Mouse (Mus musculus) neural tube, embryonic 14.5 days (tissue): Measurements from ENCODE around the gene Mctp1. TPM values are rescaled to one million over a fixed set of nuclear protein-coding genes. Genes with fewer than 3 reads are reported as not detected.

Experiments
- ATAC-seq: fragments of 200-750 bp; cut with Nextera tagmentation; 2 replicates; pipeline ENCODE4 v1.8.0; 2017; ENCODE audit warnings: low read depth, mild to moderate bottlenecking, moderate TSS enrichment, moderate library complexity
- H3K27ac ChIP-seq: fragments of 300-500 bp; sonication (generic); 2 replicates; pipeline ENCODE4 v1.5.1; 2014; ENCODE audit warnings: low read depth, mild to moderate bottlenecking, control low read depth, low read length, moderate library complexity, mixed read lengths
- H3K27me3 ChIP-seq: fragments of 300-500 bp; sonication (generic); 2 replicates; pipeline ENCODE4 v1.6.1; 2014; ENCODE audit warnings: low read length; ENCODE audit not compliant: control insufficient read depth, insufficient read depth
- H3K36me3 ChIP-seq: fragments of 300-500 bp; sonication (generic); 2 replicates; pipeline ENCODE4 v1.6.1; 2014; ENCODE audit warnings: low read length, mixed read lengths; ENCODE audit not compliant: control insufficient read depth, insufficient read depth
- H3K4me1 ChIP-seq: fragments of 300-500 bp; sonication (generic); 2 replicates; pipeline ENCODE4 v1.6.1; 2014; ENCODE audit warnings: low read length; ENCODE audit not compliant: control insufficient read depth, insufficient read depth
- H3K4me2 ChIP-seq: fragments of 300-500 bp; sonication (generic); 2 replicates; pipeline ENCODE4 v1.6.1; 2014; ENCODE audit warnings: mild to moderate bottlenecking, low read depth, low read length, control low read depth
- H3K4me3 ChIP-seq: fragments of 300-500 bp; sonication (generic); 2 replicates; pipeline ENCODE4 v1.5.1; 2014; ENCODE audit warnings: low read depth, low read length, control low read depth, mixed read lengths
- H3K9ac ChIP-seq: fragments of 300-500 bp; sonication (generic); replicated peaks from 2 replicates; pipeline ENCODE4 v1.6.1; 2014; ENCODE audit warnings: low read depth, mild to moderate bottlenecking, control low read depth, low read length, mixed read lengths
- H3K9me3 ChIP-seq: fragments of 300-500 bp; sonication (generic); 2 replicates; pipeline ENCODE4 v1.6.1; 2016; ENCODE audit warnings: low read length; ENCODE audit not compliant: control insufficient read depth
- WGBS: fragments of 180-500 bp; shearing (Covaris S2); extraction: QIAGEN DNeasy Blood & Tissue Kit; methylation state at CpG from one replicate; pipeline ENCODE4 v1.1.7; 2014; 5-methylcytosine and 5-hydroxymethylcytosine counted together
- polyA plus RNA-seq: library from polyadenylated mRNA; unstranded; fragments of >200 nt; fragmentation: Nextera tagmentation; extraction: Ambion mirVana; gene quantifications from 2 replicates; pipeline ENCODE4 v1.2.1, GENCODE M21; 2014

Mctp1 gene
- polyA plus RNA-seq, 1 experiment from 2014 or later = 2.2 TPM

DNA sequence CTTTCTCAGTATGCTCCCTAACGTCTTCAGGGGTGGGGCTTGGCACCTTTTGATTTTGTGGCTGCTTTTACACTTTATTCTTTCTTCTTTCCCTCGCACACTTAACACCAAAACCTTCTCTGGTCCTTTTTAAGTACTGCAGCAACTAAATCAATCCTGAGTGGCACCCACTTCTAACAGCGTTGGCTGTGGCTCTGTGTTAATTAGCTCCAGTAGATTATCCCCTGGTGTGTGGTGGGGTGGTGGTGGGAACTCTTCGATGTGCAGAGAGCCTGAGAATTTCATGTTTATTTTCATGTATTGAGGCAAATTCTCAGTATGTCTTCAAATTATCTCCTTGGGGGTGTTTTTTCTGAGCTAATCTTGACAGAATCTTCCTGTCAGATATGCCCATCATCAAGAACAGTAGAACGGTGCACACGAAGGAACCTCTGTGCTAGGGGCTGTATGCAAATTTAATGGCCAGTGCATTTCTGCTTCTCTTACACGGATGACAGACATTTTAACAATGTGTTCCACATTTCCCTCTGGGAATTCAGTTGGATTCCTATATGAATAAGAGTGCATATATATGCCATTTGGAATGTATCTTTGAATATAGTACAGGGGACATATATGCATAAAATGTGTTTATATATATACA is 466.2 kb downstream of the Mctp1 start:
- no peaks in the 10 kb centered on the region for H3K4me1 ChIP-seq
- no peak overlapping the region for H3K4me2 ChIP-seq
- H3K36me3 ChIP-seq = no peaks in the 10 kb centered on the region
- no peak for ATAC-seq
- no peak overlapping the region for H3K4me3 ChIP-seq
- H3K27ac ChIP-seq = no peak overlapping the region
- no peaks in the 10 kb centered on the region for H3K9me3 ChIP-seq
- 29% methylated on average over 7 of the region's 7 CpGs for WGBS
- no peak overlapping the region for H3K9ac ChIP-seq
- H3K27me3 ChIP-seq = no peaks in the 10 kb centered on the region

DNA sequence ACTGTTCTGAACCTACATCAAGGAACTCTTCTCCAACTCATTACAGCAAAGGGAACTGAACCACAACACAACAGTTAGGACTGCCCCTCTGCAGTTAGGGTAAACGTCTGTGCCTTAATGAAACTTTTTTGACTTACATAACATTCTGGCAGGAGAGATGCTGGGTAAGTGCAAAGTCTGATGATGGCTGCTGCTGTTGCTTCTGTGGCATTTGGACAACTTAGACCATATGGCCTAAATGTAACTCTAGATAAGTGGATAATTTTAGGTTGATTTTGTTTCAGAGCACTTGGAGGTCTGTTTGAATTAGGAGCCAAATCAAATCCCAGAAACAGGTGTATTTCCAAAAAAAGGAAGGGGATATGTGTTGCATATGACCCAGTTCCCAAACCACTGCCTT is 470.0 kb downstream of the Mctp1 start:
- H3K4me2 ChIP-seq = no peak overlapping the region
- ATAC-seq = no peak

DNA sequence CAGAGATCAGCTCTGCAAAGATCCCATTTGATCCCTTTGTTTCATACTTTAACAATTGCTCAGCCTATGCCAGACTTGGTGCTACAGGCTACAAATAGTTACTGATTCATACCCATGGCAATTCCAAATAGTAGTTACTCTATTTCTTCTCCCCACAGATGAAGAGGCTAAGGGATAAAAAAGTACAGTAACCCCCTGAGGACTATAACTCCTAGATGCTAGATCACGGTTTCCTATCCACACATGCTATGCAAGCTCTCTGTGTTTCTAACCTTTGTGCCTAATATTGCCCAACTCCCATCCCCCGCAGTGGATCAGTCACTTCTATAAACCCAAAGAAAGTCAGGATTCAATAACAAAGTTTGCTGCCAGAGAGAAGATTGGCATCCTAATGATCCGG is 470.7 kb downstream of the Mctp1 start:
- no peaks in the 10 kb centered on the region for H3K9me3 ChIP-seq
- no peak overlapping the region for H3K4me3 ChIP-seq
- H3K4me2 ChIP-seq = no peak overlapping the region
- H3K27me3 ChIP-seq = no peaks in the 10 kb centered on the region
- H3K27ac ChIP-seq = no peak overlapping the region
- H3K9ac ChIP-seq = no peak overlapping the region
- no peaks in the 10 kb centered on the region for H3K4me1 ChIP-seq
- WGBS = 83% methylated on average over 3 of the region's 3 CpGs
- no peaks in the 10 kb centered on the region for H3K36me3 ChIP-seq
- no peak for ATAC-seq

More for the DNA sequence above, 470.0 kb downstream of the Mctp1 start:
- Histone ChIP-seq H3K36me3 (no peaks in the 10 kb centered on the region), H3K4me3 (no peak overlapping the region), H3K9me3 (no peaks in the 10 kb centered on the region), H3K27me3 (no peaks in the 10 kb centered on the region), H3K4me1 (no peaks in the 10 kb centered on the region), H3K27ac (no peak overlapping the region), H3K9ac (no peak overlapping the region)
- WGBS = 73% methylated on average over 1 of the region's 1 CpGs

DNA sequence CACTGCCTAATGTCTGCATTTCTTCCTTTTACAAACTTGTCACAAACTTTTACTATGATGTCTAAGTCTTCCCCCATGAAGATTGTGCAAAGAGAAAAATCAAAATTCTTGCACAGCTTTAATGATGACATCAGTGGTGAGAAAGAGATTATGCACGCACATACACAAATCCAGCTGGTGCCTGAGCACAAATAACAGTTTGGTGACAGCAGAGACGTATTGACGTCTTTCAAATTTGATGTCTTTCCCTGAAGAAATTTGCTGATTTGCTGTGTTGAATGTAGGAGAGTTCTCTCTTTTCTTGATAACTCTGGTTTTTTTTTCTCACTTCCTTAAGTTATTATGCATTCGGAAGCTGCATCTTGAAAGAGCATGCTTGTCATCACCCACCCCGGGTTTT is 472.7 kb downstream of the Mctp1 start:
- ATAC-seq = no peak
- Histone ChIP-seq H3K27ac (no peak overlapping the region), H3K4me2 (no peak overlapping the region), H3K9me3 (no peaks in the 10 kb centered on the region), H3K27me3 (no peaks in the 10 kb centered on the region), H3K9ac (no peak overlapping the region), H3K4me3 (no peak overlapping the region), H3K4me1 (no peaks in the 10 kb centered on the region), H3K36me3 (no peaks in the 10 kb centered on the region)
- 48% methylated on average over 5 of the region's 5 CpGs for WGBS

DNA sequence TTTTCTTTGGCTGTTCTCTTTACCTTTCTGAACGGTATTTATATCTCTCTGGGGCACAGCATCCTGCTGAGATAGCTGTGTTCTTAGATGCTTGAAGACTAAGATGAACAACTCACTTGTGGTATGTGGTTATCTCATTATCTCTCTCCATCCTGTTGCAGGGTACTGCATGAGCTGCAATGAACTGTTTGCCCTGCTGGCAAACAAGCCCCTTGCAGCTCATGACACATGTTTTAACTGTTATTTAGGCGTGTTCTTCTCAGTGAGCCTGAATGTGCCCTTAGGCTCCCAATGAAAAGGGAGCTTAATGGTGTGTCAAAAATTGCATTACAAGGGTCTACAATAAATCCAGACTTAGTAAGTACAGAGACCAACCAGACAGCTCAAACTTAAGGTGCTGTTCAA is 473.7 kb downstream of the Mctp1 start:
- WGBS = 4% methylated on average over 2 of the region's 2 CpGs

DNA sequence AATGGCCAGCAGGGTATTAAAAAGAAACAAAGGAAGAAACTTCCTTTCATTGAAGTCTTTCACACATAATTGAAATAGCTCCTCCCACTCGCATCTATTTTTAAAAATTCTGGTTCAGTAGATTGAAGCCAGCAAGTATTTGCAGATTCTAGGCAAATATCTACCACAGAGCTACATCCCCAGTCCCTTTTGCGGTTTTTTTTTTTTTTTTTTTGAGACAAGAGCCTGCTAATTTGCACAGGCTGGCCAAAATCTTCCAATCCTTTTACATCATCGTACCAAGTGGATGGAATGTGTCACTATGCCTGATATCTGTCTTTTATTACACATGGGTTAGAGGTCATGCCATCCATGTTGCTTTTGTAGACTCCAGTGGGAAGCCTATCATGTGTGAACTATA is 486.0 kb downstream of the Mctp1 start:
- no peak for ATAC-seq
- no peak overlapping the region for H3K9ac ChIP-seq
- H3K4me2 ChIP-seq = no peak overlapping the region
- no peaks in the 10 kb centered on the region for H3K27me3 ChIP-seq
- H3K36me3 ChIP-seq = no peaks in the 10 kb centered on the region
- 89% methylated on average over 3 of the region's 3 CpGs for WGBS
- no peaks in the 10 kb centered on the region for H3K9me3 ChIP-seq
- no peak overlapping the region for H3K27ac ChIP-seq
- H3K4me1 ChIP-seq = no peaks in the 10 kb centered on the region
- H3K4me3 ChIP-seq = no peak overlapping the region

More for the DNA sequence above, 473.7 kb downstream of the Mctp1 start:
- H3K27ac ChIP-seq = no peak overlapping the region
- H3K9me3 ChIP-seq = no peaks in the 10 kb centered on the region
- no peaks in the 10 kb centered on the region for H3K4me1 ChIP-seq
- H3K27me3 ChIP-seq = no peaks in the 10 kb centered on the region
- no peak overlapping the region for H3K4me2 ChIP-seq
- no peaks in the 10 kb centered on the region for H3K36me3 ChIP-seq
- no peak overlapping the region for H3K9ac ChIP-seq
- peak; percentile 85 for ATAC-seq
- no peak overlapping the region for H3K4me3 ChIP-seq

DNA sequence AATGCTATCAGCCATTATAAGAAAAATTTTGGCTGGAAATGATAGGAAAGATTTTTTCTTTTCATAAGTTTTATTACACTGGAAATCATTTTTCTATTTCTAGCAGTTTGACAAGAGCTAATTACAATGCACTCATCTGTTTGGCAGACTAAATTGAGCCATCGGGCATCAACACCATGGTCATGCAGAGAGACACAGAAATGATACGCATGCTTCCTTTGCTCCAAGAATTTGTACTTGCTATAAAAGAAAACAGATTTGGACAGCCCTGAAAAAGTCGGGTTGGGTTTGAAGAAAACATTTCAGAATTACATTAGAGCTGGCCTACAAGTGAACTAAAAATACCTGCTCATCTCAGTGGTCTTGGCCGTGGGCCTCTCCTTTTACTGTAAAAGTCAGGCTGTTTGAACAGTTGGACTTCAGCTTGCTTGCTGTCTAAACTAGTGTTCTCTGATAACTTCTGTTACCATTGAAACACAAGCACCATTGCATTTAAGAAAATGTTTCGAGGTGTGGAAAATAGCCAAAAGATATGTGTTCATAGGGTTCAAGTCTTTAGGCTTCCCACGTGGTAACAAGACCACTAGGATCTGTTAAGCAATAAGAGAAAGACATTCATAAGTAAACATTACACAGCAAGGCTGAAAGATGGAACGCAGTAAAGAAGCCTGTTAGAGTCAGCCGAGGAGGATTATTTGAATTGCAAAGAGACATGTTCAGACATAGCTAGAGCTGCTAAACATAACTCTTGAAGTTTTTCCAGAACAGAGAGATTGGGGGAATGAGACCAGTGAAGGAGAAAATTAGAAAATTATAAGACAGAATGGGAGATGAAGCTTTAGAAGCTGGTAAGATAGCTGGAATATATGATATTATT is 493.8 kb downstream of the Mctp1 start:
- Histone ChIP-seq H3K4me3 (no peak overlapping the region), H3K27me3 (no peaks in the 10 kb centered on the region), H3K9me3 (no peaks in the 10 kb centered on the region), H3K4me2 (no peak overlapping the region), H3K36me3 (no peaks in the 10 kb centered on the region), H3K4me1 (no peaks in the 10 kb centered on the region), H3K27ac (no peak overlapping the region), H3K9ac (no peak overlapping the region)
- 77% methylated on average over 8 of the region's 8 CpGs for WGBS
- no peak for ATAC-seq

DNA sequence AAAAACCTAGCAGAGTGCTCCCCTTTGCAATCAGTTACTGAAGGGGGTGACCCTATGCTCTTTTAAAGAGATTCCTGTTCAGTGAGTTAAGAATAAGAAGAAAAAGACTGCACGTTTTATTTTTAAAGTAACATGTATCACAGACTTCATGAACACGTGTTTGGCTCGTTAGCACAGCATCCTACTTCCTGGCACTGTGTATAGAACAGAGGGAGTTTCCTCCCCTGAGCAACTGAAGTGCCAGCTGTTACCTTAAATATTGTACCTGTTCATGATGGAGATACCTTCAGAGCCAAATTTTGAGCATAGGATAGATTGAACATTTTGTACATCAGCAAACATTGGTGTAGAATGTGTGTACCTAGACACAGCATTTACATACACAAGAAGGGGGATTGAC is 494.7 kb downstream of the Mctp1 start:
- H3K4me1 ChIP-seq = no peaks in the 10 kb centered on the region
- no peak for ATAC-seq
- no peak overlapping the region for H3K4me2 ChIP-seq
- no peaks in the 10 kb centered on the region for H3K27me3 ChIP-seq
- 73% methylated on average over 3 of the region's 3 CpGs for WGBS
- no peak overlapping the region for H3K9ac ChIP-seq
- H3K4me3 ChIP-seq = no peak overlapping the region
- H3K36me3 ChIP-seq = no peaks in the 10 kb centered on the region
- H3K9me3 ChIP-seq = no peaks in the 10 kb centered on the region
- H3K27ac ChIP-seq = no peak overlapping the region

DNA sequence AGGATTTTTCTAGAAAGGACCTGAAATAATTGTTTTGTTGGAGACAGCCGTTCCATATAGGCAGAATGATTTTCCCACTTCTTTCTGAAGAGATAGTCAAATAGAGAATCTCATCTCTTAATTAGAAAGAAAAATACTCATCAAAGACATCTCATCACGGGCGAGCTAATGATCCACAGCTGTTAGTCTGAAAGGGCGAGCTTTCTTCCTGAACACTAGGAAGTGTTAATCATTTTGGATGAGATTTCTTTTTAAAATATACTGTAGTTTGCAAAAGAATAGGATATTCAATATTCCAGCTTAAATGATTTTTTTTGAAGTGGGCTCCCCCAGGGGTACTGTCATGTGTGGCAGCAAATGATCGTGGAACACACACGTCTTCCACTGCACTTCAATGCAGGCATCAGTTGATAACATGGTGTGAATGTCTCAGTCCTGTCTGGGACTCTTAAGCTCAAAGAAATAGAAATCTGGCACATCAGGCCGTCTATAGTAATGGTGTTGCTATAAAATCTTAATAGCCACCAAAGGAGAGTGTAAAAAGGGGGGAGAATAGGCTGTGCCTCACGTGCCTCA is 500.3 kb downstream of the Mctp1 start:
- no peak overlapping the region for H3K27ac ChIP-seq
- WGBS = 66% methylated on average over 8 of the region's 8 CpGs

More for the DNA sequence above, 500.3 kb downstream of the Mctp1 start:
- no peak overlapping the region for H3K4me3 ChIP-seq
- no peak for ATAC-seq
- no peaks in the 10 kb centered on the region for H3K27me3 ChIP-seq
- no peaks in the 10 kb centered on the region for H3K9me3 ChIP-seq
- no peak overlapping the region for H3K9ac ChIP-seq
- H3K4me1 ChIP-seq = no peaks in the 10 kb centered on the region
- H3K4me2 ChIP-seq = no peak overlapping the region
- no peaks in the 10 kb centered on the region for H3K36me3 ChIP-seq
